Mouse (Mus musculus) fibroblast of lung, adult 2 months (primary cell): ENCODE measurements around the gene Mindy2.
"Not testable (repeated sequence)": the region's sequence is repeated elsewhere in the genome, so short reads cannot be mapped to it uniquely, and the experiment has no call there.

Source experiments
- DNase-seq: peaks from one replicate; pipeline ENCODE4 v3.0.0-alpha.2; 2011; ENCODE audit warnings: low read depth

The Mindy2 gene

DNA sequence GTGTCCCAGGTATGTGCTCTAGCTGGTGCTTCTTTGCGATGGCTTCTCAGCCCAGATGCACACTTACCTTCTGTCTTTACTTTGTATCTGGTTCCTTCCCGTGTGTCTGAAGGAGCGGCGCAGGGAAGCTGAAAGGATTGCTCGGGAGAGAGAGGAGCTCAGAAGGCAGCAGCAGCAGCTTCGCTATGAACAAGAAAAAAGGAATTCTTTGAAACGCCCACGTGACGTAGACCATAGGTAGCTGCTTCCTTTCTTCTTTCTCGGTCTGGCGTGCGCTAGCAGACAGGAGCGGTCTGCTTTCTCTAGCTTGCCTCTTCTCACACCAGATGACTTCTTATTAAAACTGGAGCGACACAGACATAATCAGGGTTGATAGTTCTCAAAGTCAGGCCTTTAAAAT is 72.3 kb downstream of the Mindy2 start:
- no peak for DNase-seq

- no peak for DNase-seq
Observed at GRCm38 (mm10) chr9:70580956-70581355, 76.0 kb downstream of the Mindy2 start.

GRCm38 (mm10) chr9:70578123-70578522 is 78.9 kb downstream of the Mindy2 start:
- no peak for DNase-seq

DNA sequence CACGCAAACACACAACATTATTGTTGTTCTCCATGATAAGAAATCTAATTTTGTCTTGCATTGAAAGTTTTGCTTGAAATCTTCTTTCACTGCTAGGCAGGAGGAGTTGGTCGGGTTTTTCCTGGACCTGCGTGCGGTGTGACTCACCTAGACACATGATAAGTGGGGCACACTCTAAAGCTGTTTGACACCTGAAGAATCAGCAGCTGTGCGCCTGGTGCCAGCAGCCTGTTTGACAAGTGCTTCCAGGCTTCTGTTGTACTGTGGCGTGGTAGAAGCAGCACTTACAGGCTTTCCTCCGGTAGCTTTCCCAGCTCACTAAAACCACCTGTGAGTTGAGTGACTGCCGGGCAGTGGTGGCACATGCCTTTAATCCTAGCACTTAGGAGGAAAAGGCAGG is 86.6 kb downstream of the Mindy2 start:
- DNase-seq: no peak

DNA sequence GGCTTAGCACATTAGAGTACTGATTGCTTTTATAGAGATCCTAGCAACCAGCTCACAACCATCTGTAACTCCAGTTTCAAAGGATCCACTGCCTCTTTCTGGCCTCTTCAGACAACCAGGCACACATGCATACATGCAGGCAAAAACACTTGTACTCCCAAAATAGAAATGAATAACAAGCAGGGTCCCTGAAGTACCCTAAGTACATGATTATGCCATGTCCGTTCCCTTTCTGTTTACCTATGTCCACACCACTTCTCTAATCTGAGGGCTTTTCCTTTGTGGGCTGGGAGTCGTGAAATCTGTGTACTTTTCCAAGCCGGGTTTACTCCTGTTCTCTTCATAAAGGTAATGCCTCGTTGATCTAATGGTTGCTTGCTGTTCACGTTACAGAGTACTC is 89.3 kb downstream of the Mindy2 start:
- DNase-seq: no peak

DNA sequence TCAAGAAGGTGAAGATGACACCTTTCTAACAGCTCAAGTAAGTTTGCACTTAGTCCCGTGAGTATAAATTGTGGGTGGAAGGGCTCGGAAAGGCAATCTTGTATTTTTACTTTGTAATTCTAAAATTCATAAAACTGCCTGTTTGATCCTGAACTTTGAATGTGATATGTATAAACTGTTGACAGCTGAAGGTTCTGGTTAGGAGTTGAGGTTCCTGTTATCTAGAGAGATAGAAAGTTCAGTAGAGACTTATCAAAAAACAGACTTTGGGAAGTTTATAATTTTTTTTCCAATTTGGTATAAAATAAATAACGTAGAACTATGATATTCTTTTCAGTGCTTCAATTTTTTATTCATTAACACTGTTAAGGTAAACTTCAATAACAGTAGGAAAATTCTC is 94.1 kb downstream of the Mindy2 start:
- no peak for DNase-seq

GRCm38 (mm10) chr9:70556796-70557195 is 100.2 kb downstream of the Mindy2 start:
- no peak for DNase-seq

DNA sequence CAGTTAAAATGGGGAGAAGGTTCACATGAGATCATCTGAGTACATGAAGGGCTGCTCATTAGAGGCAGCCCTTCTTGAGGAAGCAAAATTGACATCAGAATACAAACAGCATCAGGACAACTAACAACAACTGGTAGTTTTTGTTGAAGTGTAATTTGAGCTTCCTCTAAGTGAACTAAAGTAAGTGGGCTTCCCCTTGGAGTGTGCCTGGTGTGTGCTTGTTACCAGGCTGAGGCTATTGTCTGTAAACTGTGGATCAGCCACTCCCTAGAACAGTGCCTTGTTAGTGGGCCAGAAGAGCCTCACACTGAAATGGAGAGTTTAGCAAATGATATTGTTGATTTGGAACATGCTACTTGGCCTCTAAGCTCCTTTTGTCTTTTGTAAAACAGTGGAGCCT is 101.5 kb downstream of the Mindy2 start:
- no peak for DNase-seq

DNA sequence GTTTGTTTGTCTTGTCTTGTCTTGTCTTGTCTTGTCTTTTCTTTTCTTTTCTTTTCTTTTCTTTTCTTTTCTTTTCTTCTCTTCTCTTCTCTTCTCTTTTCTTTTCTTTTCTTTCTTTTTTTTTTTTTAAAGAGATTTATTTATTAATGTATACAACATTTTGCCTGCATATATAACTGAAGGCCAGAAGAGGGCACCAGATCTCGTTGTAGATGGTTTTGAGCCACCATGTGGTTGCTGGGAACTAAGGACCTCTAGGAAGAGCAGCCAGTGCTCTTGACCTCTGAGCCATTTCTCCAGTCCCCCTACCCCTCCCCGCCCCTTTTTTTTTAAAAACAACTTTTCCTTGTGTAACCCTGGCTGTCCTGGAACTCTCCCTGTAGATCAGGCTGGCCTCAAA is 104.7 kb downstream of the Mindy2 start:
- not testable (repeated sequence) for DNase-seq

GRCm38 (mm10) chr9:70551524-70551923 is 105.5 kb downstream of the Mindy2 start:
- no peak for DNase-seq
